Mouse (Mus musculus) left cerebral cortex, postnatal 14 days (tissue): ENCODE measurements around the gene Col4a4. TPM values are rescaled to one million over a fixed set of nuclear protein-coding genes. Genes with fewer than 3 reads are reported as not detected.
A peak's percentile ranks its signal among the peaks of the same experiment; 100 is the strongest.

ENCODE experiments used
- DNase-seq, 2 experiments: peaks; one replicate each; pipeline ENCODE4 v3.0.0; 2021 to 2022; ENCODE audit warnings: low spot score in 2 of 2, mixed read lengths in 1 of 2
- intact Hi-C: fragments of 180-260 bp; cut with DNase I; formaldehyde crosslinking; loops from one replicate; pipeline ENCODE4 v1.15.1; 2025
- total RNA-seq, 2 experiments: library from RNA; stranded (reverse); gene quantifications; 2 replicates each; pipeline ENCODE4 v1.2.3; 2021

Gene Col4a4
- total RNA-seq, 2 experiments from 2014 or later: 3.5 to 3.9 TPM

- intact Hi-C loops: no loop called here
- DNase-seq: no peak
Measured at GRCm38 (mm10) chr1:82486371-82486770, 100.3 kb downstream of the Col4a4 start.

- no peak for DNase-seq
- intact Hi-C loops: no loop called here
Measured at GRCm38 (mm10) chr1:82482371-82482770, 104.3 kb downstream of the Col4a4 start.

- DNase-seq: no peak
- intact Hi-C loops: no loop called here
Measured at GRCm38 (mm10) chr1:82479696-82480487, 106.8 kb downstream of the Col4a4 start.

GRCm38 (mm10) chr1:82476746-82477145 is 109.9 kb downstream of the Col4a4 start:
- DNase-seq: no peak
- intact Hi-C loops: no loop called here

- intact Hi-C loops: no loop called here
- DNase-seq: peak; percentile 35 to 36
Measured at GRCm38 (mm10) chr1:82476256-82476655, 110.4 kb downstream of the Col4a4 start.

GRCm38 (mm10) chr1:82475821-82476220 is 110.8 kb downstream of the Col4a4 start:
- intact Hi-C loops: loop anchor here (2.0 kb wide), 1 partner anchor 1159 kb away; no protein-coding TSS in a partner anchor
- no peak for DNase-seq

- no peak for DNase-seq
- intact Hi-C loops: loop anchor here (2.0 kb wide), 1 partner anchor 1158 kb away; no protein-coding TSS in a partner anchor
Measured at GRCm38 (mm10) chr1:82475254-82475653, 111.4 kb downstream of the Col4a4 start.

- DNase-seq: no peak
- intact Hi-C loops: loop anchor here (2.0 kb wide), 1 partner anchor 1158 kb away; no protein-coding TSS in a partner anchor
Measured at GRCm38 (mm10) chr1:82474461-82474961, 112.1 kb downstream of the Col4a4 start.

GRCm38 (mm10) chr1:82473467-82473866 is 113.2 kb downstream of the Col4a4 start:
- intact Hi-C loops: no loop called here
- DNase-seq: no peak

GRCm38 (mm10) chr1:82470516-82471225 is 116.0 kb downstream of the Col4a4 start:
- DNase-seq: no peak
- intact Hi-C loops: no loop called here

- DNase-seq: no peak
- intact Hi-C loops: no loop called here
Measured at GRCm38 (mm10) chr1:82468872-82469271, 117.8 kb downstream of the Col4a4 start.

- no peak for DNase-seq
- intact Hi-C loops: no loop called here
Measured at GRCm38 (mm10) chr1:82465321-82465853, 121.3 kb downstream of the Col4a4 start.

GRCm38 (mm10) chr1:82461041-82461440 is 125.6 kb downstream of the Col4a4 start:
- intact Hi-C loops: no loop called here
- no peak for DNase-seq

GRCm38 (mm10) chr1:82459926-82460325 is 126.7 kb downstream of the Col4a4 start:
- no peak for DNase-seq
- intact Hi-C loops: no loop called here

- no peak for DNase-seq
- intact Hi-C loops: no loop called here
Measured at GRCm38 (mm10) chr1:82459350-82459749, 127.3 kb downstream of the Col4a4 start.

- no peak for DNase-seq
- intact Hi-C loops: no loop called here
Measured at GRCm38 (mm10) chr1:82454031-82454430, 132.6 kb downstream of the Col4a4 start.

GRCm38 (mm10) chr1:82451927-82452651 is 134.6 kb downstream of the Col4a4 start:
- no peak for DNase-seq
- intact Hi-C loops: no loop called here

- no peak for DNase-seq
Measured at GRCm38 (mm10) chr1:82449851-82450250, 136.8 kb downstream of the Col4a4 start.

GRCm38 (mm10) chr1:82446049-82446448 is 140.6 kb downstream of the Col4a4 start:
- DNase-seq: no peak
- intact Hi-C loops: no loop called here

More at GRCm38 (mm10) chr1:82449851-82450250, 136.8 kb downstream of the Col4a4 start:
- intact Hi-C loops: no loop called here
